Mouse (Mus musculus): ENCODE results near the gene Cep350.
"Not testable (repeated sequence)": the region's sequence is repeated elsewhere in the genome, so short reads cannot be mapped to it uniquely, and the experiment has no call there.

The Cep350 gene

DNA sequence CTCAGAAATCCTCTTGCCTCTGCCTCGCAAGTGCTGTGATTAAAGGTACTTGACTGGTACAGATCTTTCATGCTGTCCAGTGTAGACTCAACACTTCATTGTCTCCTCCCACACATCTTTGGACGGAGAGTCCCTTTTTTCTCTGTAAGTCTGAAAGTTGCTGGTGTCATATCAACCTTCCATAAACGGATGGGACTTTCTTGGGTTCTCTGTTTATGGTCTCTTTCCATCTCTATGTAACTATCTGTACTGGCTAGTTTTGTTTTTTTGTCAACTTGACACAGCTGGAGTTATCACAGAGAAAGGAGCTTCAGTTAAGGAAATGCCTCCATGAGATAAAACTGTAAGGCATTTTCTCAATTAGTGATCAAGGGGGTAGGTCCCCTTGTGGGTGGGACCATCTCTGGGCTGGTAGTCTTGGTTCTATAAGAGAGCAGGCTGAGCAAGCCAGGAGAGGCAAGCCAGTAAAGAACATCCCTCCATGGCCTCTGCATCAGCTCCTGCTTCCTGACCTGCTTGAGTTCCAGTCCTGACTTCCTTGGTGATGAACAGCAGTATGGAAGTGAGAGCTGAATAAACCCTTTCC, 90.3 kb downstream of the Cep350 start:
- DNase-seq = not testable (repeated sequence)

DNA sequence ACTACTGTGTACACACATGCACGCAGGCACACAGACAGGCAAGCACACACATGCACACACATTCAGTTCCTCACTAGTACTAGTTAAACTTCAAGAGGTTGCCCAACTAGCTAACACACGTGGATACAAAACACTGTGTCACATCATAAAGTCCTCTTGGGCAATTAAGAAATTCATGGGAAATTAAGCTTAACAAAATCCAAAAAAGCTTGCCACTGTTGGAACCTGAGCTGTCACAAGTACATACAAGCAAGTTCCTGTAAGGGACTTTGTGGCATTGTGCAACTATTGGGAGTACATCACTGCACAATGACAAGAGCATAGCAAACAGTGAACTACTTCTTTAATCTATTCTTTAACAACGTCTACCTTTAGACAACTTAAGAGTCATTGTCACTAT, 93.5 kb downstream of the Cep350 start:
- DNase-seq = no peak

DNA sequence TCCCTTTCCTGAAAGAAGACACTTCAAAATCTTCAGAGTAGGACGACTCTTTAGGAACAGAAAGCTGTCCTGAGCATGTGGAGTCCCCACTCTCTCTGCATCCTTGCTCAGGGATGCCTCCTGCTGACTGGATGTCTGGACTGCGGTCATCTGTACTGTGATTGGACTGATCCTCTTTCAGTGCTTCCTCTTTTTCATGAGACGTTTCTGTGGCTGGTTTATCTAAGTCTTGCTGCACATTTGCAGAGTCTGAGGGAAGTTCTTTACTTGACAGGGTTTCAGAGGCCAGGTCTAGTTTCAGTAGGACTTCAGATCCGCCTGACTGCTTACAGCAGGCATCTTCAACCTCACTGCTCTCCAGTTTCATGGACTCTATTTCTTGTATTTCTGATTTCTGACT, 110.1 kb downstream of the Cep350 start:
- peak; percentile 34 to 37 for DNase-seq

DNA sequence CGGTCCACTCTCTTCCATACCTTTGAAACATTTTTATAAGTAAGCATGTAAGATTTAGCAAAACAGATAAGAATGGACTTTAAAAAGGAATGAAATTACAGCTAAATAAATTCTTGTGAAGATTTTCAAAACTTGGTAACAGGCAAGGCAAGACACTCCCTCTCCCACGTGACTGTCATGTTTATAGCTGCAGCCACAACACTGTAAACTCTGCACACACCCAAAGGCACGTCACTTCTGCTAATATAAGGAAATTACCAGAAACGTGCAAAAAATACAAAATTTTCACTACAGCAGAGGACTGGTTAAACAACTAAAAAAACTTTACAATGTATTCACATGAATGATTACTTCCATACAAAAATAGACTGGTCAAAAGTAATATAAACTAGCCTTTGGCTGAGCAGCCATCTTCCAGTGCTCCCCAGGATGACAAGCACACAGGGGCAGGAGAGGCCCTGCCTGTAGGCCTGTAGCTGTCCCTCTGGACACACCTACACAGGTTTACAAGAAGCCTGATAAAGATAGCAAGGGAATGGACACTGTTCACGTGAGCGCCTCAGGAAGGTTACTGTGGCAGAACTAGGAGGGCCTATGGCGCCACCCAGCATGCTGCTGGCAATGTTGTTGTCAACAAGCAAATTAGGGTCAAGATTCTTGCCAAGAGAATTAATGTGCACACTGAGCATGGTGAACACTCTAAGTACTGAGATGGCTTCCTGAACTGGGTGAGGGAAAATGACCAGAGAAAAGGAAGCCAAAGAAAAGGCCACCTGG, 117.9 kb downstream of the Cep350 start:
- DNase-seq = peak; percentile 92 to 95

DNA sequence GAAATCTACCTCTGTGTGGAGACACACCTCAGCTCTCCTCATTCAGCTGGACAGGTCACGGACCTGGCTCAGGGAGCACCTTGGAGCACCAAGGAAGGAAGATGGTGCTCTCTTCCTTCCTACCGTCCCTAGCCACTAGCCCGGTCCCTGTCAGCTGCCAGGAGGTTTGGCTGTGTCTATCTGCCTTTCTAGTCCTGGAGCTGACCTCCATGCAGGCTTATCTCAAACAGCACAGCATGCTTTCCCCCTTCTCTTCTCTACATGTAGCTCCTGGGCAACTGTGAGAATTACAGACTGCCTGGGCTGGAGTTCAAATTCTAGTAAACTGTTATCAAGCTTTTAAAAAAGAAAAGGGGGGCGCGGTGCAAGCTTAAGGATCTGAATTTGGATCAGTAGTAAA, 120.0 kb downstream of the Cep350 start:
- no peak for DNase-seq

DNA sequence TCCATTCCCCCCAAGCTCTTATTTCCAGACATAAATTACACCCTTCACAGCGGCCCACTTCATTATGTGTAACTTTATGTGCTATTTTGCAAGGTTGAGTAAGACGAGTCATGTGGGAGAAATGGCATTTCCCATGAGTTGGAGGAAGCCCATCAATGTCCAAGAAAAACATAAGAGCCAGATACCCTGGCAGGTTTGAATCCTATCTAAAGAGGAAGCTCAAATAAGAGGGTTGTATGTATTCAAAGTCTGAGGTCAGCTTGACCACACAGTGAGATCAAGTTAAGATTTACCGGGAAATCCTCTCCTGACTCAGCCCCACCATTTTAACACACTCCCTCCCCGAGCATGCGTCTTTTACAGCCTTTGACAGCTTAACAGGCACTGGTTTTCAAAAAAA, 128.8 kb downstream of the Cep350 start:
- DNase-seq = no peak

DNA sequence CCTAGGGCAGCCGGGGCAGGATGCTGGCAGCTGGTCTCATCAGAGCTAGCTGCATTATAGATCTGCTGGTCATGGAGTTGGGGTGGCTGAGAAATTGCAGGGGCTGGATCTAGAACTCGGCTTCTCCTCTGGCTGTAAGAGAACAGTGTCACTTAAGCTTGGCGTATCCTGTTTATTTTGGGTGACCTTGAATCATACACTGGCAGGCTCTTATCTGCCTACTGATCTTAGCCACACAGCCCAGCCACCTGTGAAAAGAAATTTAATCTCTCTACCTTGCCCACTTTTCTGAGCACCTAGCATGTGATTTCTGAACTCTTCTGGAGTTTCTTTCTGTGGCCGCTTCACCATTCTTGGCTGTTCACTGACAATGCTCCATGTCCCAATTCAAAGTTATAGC, 129.5 kb downstream of the Cep350 start:
- no peak for DNase-seq

DNA sequence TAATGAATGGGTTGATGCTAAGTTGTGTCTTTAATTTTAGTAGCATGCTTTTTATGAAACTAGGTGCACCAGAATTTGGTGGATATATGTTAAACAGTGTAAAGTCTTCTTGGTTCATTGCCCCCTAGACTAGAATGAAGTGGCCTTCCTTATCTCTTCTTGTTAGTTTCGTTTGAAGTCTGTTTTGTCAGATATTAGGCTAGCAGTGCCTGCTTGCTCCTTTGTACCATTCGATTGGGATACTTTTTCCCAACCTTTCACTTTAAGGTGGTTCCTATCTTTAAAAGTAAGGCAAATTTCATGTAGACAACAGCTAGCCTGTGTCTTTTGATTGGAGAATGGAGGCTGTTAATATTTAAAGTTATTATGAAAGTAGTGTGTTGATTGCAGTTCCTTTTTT, 137.4 kb downstream of the Cep350 start:
- no peak for DNase-seq

DNA sequence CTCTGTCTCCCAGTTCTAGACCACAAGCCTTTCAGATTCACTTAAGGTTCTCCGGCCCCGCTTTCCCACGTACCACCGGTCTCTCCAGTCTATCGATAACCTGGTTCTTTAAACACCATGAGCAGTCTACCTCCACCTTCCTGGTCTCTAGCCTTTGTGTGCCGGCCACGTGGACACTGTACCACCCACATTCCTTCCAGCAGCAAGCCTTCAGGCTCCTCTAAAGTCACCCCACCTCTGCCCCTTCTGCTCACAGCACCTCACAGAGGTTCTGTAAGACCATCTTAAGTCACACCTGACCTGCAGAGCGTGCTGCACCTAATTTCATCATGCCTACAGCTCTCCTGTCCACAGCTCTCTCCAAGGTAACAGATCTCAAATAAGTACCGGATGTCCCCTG, 139.4 kb downstream of the Cep350 start:
- no peak for DNase-seq

DNA sequence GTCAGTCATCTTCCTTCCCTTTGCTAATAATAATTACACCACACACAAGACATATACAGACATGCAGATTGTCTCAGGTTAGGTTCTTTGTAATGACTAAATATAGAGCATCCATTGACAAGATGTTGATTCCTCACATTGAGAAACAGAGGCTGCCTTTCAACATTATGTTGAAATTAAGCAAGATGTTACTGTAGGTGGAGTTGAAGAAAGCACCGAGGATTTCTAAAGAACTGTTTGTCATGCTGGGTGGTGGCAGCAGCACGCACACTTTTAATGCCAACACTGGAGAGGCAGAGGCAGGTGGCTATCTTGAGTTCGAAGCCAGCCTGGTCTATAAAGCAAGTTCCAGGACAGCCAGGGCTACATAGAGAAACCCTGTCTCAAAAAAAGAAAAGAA, 141.1 kb downstream of the Cep350 start:
- DNase-seq = no peak

DNA sequence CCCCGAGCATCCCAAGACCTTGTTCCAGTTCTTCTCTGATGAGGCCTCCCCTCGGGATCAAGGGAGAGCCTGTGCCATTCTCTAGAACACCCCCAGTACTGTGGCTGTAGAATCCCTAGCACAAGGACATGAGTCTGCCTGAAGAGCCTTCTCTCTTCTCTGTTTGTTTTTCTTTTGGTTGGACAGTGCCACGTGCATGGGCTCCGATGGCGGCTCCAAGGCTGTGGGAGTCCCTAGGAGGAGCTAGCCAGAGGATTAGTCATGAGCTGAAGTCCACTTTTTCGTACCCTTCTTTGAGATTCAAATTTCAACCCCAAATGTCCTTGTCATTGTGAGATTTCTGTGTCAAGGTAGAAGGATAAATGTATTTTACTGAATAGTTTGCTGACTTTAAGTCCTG, 142.2 kb downstream of the Cep350 start:
- DNase-seq = no peak

DNA sequence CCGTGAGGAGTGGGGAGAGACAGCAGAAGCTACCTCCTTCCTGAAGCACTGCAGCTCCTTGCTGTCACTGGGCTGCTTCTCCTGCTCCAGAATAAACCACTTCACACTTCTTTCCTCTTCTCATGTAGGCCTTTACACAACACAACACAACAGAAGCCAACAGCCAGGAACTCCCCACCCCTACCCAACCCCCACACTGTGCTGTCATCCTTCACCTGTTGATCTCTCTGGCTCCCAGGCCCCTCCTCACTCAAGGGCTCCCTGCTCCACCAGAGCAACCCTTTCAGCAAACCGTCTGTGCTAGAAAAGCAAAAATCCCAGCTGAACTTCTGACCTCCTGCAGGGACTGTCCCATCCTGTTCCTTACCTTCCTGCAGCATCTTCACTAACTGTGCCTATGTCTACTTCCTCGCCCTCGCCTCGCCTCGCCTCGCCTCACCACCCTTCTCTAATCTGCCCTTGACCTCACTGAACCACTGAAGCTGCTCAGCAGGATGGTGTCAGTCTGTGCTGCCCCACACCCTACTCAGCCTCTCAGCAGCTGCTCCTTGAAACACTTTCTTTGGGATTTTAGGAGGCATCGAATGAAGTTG, 145.3 kb downstream of the Cep350 start:
- no peak for DNase-seq

DNA sequence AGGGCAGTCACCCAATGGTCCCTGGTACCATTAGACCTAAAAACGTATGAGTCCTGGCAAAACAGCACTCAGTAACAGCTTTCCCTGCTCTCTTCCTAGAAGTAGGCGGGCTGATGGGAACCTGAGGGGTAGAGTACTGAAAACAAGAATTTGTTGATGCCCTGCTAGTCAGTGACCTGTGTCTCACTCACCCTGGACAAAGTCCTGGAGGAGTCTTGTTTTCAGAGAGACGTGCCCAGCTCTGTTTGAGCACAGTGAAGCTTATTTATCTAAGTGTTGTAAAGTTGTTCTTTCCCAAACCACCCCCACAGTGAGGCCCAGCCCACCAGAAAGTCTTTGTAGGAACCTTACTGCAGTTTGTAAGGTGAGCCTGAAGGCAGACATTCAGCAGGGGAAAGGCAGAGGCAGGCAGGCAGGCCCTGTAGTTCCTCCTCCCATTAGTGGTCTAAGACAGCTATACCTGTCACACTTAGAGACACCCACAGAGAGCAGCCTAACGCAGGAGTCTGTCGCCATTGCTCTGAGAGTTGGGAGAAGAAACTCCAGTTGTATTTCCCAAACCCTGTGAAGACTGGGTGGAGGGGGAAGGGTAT, 146.2 kb downstream of the Cep350 start:
- no peak for DNase-seq

DNA sequence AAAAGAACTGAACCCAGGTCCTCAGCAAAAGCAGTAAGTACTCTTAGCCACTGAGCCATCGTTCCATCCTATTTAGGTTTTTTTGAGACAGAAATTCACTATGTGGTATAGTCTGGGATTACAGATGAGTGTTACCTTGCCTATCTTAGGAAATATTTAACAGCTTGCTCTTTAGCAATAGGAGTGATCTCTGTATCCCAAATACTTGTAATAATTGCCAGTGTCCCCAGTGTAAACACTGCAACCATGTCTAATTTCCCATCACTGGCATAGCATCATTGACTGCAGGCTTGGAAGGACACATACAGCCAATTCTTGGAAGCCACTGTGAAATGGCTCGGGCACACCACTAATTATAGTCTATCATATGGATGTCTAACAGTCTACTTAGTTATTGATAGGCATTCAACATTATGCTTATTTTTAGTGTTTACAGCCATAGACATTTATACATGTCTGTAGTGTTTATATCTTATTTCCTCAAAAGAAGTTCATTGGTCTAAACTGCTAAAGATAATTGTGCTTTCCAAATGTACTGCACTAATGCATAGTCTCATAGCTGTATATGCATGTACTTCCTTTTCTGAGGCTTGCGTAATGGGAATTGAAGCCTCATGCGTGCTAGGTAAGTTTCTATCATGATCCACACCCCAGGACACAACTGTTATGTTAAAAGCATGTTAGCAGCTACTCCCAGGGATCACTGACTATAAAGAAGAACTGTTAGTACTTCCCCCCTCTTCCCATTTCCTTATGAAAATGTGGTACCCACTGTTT, 146.9 kb downstream of the Cep350 start:
- DNase-seq = no peak

DNA sequence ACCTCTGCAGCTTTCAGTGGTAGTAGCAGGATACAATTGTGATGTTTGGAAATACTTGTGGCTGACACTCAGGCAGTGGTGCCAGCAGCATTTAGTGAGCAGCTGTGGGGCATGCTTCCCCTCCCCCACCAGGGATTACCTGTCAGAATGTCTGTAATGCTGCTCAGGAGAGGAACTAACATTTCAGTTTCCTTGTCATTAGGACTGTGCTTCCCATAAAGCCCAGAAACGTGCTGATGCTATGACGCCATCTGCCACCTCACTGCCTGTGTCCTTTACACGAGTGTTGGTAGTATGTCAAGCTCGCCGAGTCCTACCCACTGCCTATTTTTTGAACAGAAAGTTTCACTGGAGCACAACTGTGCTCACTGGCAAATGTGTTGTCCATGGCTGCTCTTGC, 152.4 kb downstream of the Cep350 start:
- no peak for DNase-seq

DNA sequence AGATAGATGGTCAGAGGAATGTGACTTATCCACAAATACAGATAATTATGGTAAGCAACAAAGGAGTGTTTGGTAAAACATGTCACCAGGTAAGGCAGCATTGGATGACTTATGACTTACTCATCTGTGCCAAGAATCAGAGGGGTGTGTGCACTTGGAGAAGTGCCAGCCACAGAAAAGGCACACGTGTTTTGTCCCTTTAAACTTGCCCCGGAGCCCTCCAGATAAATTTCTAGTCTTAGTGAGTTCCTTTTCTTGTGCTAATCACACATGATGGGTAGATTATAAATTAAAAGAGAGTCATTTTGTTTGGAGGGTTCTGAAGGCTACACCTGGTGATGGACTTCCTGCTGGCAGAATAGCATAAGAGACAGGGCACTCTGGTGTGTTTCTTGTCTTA, 156.9 kb downstream of the Cep350 start:
- DNase-seq = no peak

DNA sequence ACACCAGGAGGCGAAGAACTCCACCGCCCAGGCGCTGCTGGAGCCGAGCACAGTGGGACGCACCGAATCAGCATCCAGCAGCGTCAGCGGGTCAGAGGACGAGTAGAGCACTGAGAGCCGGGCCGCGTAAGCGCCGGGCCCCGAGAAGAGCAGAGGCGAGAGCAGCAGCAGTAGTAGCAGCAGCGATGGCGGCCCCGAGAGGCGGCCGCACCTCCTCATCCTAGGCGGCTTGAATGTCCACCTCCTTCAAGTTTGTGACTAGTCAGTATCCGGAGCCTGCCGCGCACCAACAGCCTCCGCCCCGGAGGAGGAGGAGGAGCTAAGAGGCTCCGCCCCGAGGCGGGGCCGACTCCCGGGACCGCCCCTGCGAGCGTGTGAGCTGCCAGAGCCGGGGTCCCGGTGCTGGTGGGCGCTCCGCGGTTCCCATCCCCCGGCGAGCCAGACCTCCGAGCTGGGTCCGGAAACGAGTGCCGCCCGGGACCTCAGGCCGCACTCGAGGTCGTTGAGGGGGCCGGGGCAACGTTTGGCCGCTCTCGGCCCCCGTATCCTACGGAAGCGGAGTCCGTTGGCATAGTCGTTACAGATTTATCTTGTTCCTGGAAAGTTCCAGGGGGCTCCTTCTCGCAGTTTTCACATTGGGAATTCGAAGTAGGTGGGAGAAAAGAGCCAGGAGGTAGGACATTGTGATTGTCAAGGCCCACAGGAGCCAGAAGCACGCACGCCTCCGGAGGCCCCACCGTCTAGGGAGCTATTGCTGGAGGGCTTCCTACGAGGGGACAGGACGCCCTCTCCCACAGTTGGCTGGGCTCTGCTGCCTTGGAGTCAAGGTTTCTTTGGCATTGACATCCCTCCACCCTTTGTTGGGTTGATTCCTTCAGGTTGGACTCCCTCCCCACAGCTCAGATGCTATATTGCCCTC, 160.2 kb downstream of the Cep350 start, which contains the start of gene Qsox1:
Qsox1 (minus strand) TSS at position 309 of the 919 bp plus-strand sequence.
- peak; percentile 86 to 89 for DNase-seq

DNA sequence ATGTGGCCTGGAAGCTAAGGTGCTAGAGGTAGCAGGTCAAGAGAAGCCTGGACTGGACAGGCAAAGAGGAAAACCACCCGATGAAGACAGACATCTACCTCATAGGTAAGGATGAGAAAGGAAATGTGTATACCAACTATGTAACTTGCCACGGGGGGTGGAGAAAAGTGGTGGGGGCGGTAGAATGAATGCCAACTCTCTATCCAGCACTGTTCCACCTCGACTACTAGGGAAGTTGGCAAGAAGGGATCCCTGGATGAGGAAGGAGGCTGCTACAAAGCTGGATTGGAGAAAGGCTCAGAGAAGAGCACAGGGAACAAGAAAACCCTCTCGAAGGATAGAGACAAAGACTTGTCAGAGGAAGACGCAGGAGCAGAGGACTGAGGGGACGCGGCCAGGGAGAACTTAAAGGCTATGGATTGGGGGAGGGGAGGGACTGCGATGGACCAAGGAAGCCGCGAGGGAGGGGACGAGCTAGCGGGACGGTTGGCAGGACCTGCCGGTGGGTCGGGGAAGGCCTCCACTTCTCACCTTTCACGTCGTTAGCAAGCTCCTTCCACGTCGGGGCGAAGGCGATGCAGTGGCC, 161.0 kb downstream of the Cep350 start:
- peak in 1 of 2 experiments; percentile 61 for DNase-seq

DNA sequence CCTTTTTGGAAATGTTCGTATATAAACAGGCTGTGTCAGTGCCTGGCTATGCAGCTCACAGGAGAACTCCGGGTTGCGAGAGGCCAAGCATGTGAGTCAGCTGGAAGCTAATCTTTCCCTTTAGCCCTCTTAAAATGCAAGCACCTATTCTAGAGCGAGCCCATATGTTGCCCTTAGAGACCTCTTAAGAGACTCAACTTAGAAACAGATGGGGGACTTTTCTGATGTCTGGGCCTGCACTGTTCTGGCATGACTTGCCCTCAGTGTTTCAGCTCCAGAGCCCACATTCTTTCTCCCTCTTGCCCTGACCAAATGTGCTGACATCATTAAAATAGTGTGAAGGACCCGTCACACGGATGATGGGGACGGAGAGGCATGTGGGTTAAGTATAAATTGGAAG, 162.4 kb downstream of the Cep350 start:
- no peak for DNase-seq

DNA sequence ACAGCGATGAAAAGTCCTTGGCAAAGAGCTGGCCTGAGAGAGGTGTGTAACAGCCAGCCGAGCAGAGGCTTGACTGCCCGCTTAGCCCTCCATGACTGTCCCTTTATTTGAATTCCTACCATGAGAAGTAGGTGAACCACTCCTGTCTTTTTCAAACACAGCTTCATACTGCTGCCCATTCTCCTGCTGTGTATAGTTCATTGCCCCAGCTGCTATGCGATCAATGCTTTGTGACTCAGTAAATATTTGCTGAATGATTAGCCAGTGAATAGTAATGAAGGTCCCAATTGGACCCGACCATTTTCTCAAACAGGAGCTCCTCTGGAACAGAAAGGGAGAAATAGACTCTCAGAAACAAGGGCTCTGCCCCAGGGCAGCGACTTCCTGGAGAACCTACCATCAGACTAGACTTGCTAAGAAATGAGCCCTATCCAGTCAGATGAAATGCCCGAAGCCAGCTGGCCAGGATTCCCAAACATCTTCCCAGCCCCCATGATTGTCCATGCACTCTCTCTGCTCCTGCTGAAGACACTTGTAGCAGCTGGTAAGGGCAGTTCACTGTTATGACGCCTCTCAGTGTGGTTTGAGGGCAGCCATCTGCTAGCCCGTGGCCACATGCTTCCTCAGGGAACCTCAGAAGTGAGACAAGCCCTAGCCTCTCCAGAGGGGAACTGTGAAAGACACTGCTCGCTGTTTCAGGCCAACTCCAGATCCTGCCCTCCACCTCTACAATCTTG, 163.2 kb downstream of the Cep350 start:
- peak; percentile 59 to 62 for DNase-seq

DNA sequence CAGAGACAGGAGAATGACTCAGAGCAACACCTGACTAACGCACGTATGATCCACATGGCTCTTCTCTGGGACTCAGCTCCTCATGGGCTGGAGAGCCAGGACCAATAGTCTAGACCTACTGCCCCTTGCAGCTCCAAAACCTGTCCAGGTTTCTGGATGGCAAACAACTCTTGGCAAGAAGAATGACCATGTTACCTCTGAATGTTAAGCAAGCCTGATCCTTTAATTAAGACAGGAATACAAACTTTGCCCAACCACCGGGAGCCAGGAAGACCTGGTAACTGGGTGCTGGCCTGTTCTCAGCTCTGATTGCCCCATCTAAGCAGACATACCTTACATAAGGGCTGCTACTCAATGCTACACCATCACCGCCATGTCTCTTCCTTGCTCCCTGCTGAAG, 164.8 kb downstream of the Cep350 start:
- DNase-seq = no peak

Measured in cerebellum, postnatal 10 days (tissue).